In genomic region chr4:140432101-140432500, GRCm38 (mm10) we compare ENCODE assay signal across 23 mouse cellular contexts.
DNase-seq lines count a peak whose midpoint lies in the region; ATAC-seq and TF ChIP-seq lines count a peak whose summit lies in the region.
"Had no signal": no experiment of that assay in that cellular context is flagged by ENCODE, and none has a peak within 500 bp of the region (broad histone marks: within the 10 kb centered on the region; RNA-seq: fewer than 3 reads in every experiment).

No protein-coding gene starts in this region.

- ATAC-seq in intestine, postnatal 0 days = no peak
- ATAC-seq in intestine, embryonic 15.5 days = no peak
- ATAC-seq: CD4-positive, CD25-positive, alpha-beta regulatory T cell, adult 4 months; forebrain, embryonic 14.5 days; forebrain, postnatal 0 days; hindbrain, embryonic 16.5 days; intestine, embryonic 16.5 days had no signal

- 74% methylated on average over 7 of the region's 7 CpGs for WGBS in intestine, postnatal 0 days
- 78% methylated on average over 7 of the region's 7 CpGs for WGBS in intestine, embryonic 15.5 days

- no peak overlapping the region for H3K9ac ChIP-seq in intestine, postnatal 0 days (ENCODE audit: low read depth, low read length)
- no peak overlapping the region for H3K9ac ChIP-seq in intestine, embryonic 15.5 days
- H3K9ac ChIP-seq: embryonic facial prominence, embryonic 12.5 days; embryonic facial prominence, embryonic 15.5 days; forebrain, postnatal 0 days; hindbrain, embryonic 13.5 days had no signal

- H3K36me3 ChIP-seq in intestine, postnatal 0 days (ENCODE audit: control insufficient read depth, insufficient read depth) = no peaks in the 10 kb centered on the region
- no peaks in the 10 kb centered on the region for H3K36me3 ChIP-seq in intestine, embryonic 15.5 days
- H3K36me3 ChIP-seq: embryonic facial prominence, embryonic 12.5 days; embryonic facial prominence, embryonic 15.5 days; hindbrain, embryonic 10.5 days; hindbrain, embryonic 13.5 days had no signal

- intact Hi-C loops in heart, postnatal 25 days (cut with DNase I) = no loop called here

- no peaks in the 10 kb centered on the region for H3K4me1 ChIP-seq in intestine, postnatal 0 days (replicated peaks; ENCODE audit: control insufficient read depth, insufficient read depth, low read length)
- no peaks in the 10 kb centered on the region for H3K4me1 ChIP-seq in intestine, embryonic 15.5 days (replicated peaks)
- H3K4me1 ChIP-seq: embryonic facial prominence, embryonic 12.5 days; embryonic facial prominence, embryonic 15.5 days had no signal

- no peaks in the 10 kb centered on the region for H3K27me3 ChIP-seq in intestine, postnatal 0 days (replicated peaks; ENCODE audit: control insufficient read depth, insufficient read depth, low read length)
- H3K27me3 ChIP-seq in intestine, embryonic 15.5 days (replicated peaks) = no peaks in the 10 kb centered on the region
- H3K27me3 ChIP-seq: embryonic facial prominence, embryonic 12.5 days; embryonic facial prominence, embryonic 15.5 days had no signal

- 0 out of 2 replicates have a peak, but pooled peaks have one; percentile 2 for TF ChIP-seq CTCF in intestine, postnatal 0 days (IDR thresholded peaks at IDR 0.05; ENCODE audit: low read depth)

- no peaks in the 10 kb centered on the region for H3K9me3 ChIP-seq in intestine, postnatal 0 days (ENCODE audit: control insufficient read depth)
- no peaks in the 10 kb centered on the region for H3K9me3 ChIP-seq in intestine, embryonic 15.5 days
- H3K9me3 ChIP-seq: embryonic facial prominence, embryonic 12.5 days; embryonic facial prominence, embryonic 15.5 days; hindbrain, embryonic 10.5 days; hindbrain, embryonic 13.5 days had no signal

- no peak overlapping the region for H3K27ac ChIP-seq in intestine, postnatal 0 days (ENCODE audit: low read depth, low read length)
- H3K27ac ChIP-seq in intestine, embryonic 15.5 days = no peak overlapping the region
- H3K27ac ChIP-seq: embryonic facial prominence, embryonic 12.5 days; embryonic facial prominence, embryonic 15.5 days; hindbrain, embryonic 10.5 days; hindbrain, embryonic 13.5 days had no signal

- DNase-seq in heart, adult 11 months = peak; percentile 93
- DNase-seq in heart, postnatal 4 days = no peak
- DNase-seq in heart, adult 9 months (ENCODE audit: low spot score in 2 of 2) = peak; percentile 9 to 22
- DNase-seq in heart, postnatal 25 days (ENCODE audit: low spot score) = no peak
- DNase-seq: adrenal gland, adult 2 months; adrenal gland, postnatal 14 days; cerebellum, adult 11 months; cerebellum, adult 2 months; cerebellum, adult 9-11 months; cerebellum, postnatal 25 days; forebrain, postnatal 0 days; gastrocnemius, postnatal 14 days; kidney, adult 2 months had no signal

- H3K4me2 ChIP-seq in intestine, postnatal 0 days (replicated peaks; ENCODE audit: low read depth) = no peak overlapping the region
- no peak overlapping the region for H3K4me2 ChIP-seq in intestine, embryonic 15.5 days (replicated peaks)
- H3K4me2 ChIP-seq: embryonic facial prominence, embryonic 12.5 days; embryonic facial prominence, embryonic 15.5 days; hindbrain, embryonic 13.5 days had no signal

- no peak overlapping the region for H3K4me3 ChIP-seq in intestine, postnatal 0 days (ENCODE audit: low read depth, low read length)
- H3K4me3 ChIP-seq in intestine, embryonic 15.5 days (replicated peaks) = no peak overlapping the region
- H3K4me3 ChIP-seq: embryonic facial prominence, embryonic 12.5 days; embryonic facial prominence, embryonic 15.5 days; hindbrain, embryonic 10.5 days; hindbrain, embryonic 13.5 days had no signal

Comparison
In these comparisons a context has a peak if more than half of its experiments do, and no peak if none do; other contexts are left out.
1. DNase-seq: peak in heart, adult 11 months (single experiment) and heart, adult 9 months (2 of 2); none in heart, postnatal 4 days (single experiment) and heart, postnatal 25 days (single experiment).